Mouse (Mus musculus): Measurements from ENCODE around the gene Tubb3. TPM values are rescaled to one million over a fixed set of nuclear protein-coding genes. Genes with fewer than 3 reads are reported as not detected.

Tubb3 gene
- total RNA-seq, 2 experiments from 2014 or later: 59.5 to 102 TPM

Other genes starting within 250 kb of the Tubb3 start
- 10 to 100 TPM; 16.8 to 29.2 TPM for gene Dpep1, start 225.2 kb upstream of the Tubb3 start, total RNA-seq (2021)
- 100 to 1,000 TPM in 1 of 2 experiments, 10 to 100 TPM in 1; 97.3 to 105 TPM for gene Chmp1a, start 198.7 kb upstream of the Tubb3 start, total RNA-seq (2021)
- 1 to 10 TPM; 4.0 to 4.5 TPM for gene Spata33, start 198.6 kb upstream of the Tubb3 start, total RNA-seq (2021)
- gene Cdk10, start 186.6 kb upstream of the Tubb3 start, total RNA-seq (2021): 10 to 100 TPM; 79.6 to 82.6 TPM
- 10 to 100 TPM; 11.6 to 11.9 TPM for gene Spata2l, start 175.2 kb upstream of the Tubb3 start, total RNA-seq (2021)
- 10 to 100 TPM; 28.3 to 30.1 TPM for gene Zfp276, start 157.2 kb upstream of the Tubb3 start, total RNA-seq (2021)
- gene Vps9d1, start 157.1 kb upstream of the Tubb3 start, total RNA-seq (2021): 10 to 100 TPM; 33.8 to 46.6 TPM
- gene Fanca, start 92.8 kb upstream of the Tubb3 start, total RNA-seq (2021): 10 to 100 TPM; 18.8 to 24.0 TPM
- gene Spire2, start 78.7 kb upstream of the Tubb3 start, total RNA-seq (2021): 1 to 10 TPM; 3.6 to 4.0 TPM
- 100 to 1,000 TPM; 221 to 224 TPM for gene Tcf25, start 37.7 kb upstream of the Tubb3 start, total RNA-seq (2021)
- gene Mc1r, start 4.3 kb upstream of the Tubb3 start, total RNA-seq (2021): under 1 TPM in 1 of 2 experiments, not detected in 1; 0.14 TPM
- gene Def8, start 12.1 kb downstream of the Tubb3 start, total RNA-seq (2021): 10 to 100 TPM; 40.2 to 40.5 TPM
- 10 to 100 TPM; 59.9 to 61.8 TPM for gene Afg3l1, start 66.5 kb downstream of the Tubb3 start, total RNA-seq (2021)
- 1 to 10 TPM; 1.2 to 1.4 TPM for gene Dbndd1, start 104.0 kb downstream of the Tubb3 start, total RNA-seq (2021)
- gene Gas8, start 107.4 kb downstream of the Tubb3 start, total RNA-seq (2021): 10 to 100 TPM; 18.6 to 23.3 TPM
- gene Rhou, start 242.5 kb downstream of the Tubb3 start, total RNA-seq (2021): 10 to 100 TPM; 43.6 to 50.6 TPM